Mouse (Mus musculus) testis, adult 2 months (tissue): ENCODE results near the gene Rcn1.

ENCODE experiments used
- CTCF ChIP-seq: fragments of 200-500 bp; IDR thresholded peaks from 2 replicates; pipeline ENCODE4 v1.5.1; 2012; ENCODE audit warnings: low read depth, mild to moderate bottlenecking, inconsistent platforms, low read length, moderate library complexity; ENCODE audit not compliant: control insufficient read depth, insufficient read depth, insufficient replicate concordance
- POLR2A ChIP-seq: fragments of 200-500 bp; IDR thresholded peaks from 2 replicates; pipeline ENCODE4 v1.6.1; 2012; ENCODE audit warnings: low read depth, mild to moderate bottlenecking, inconsistent platforms, low read length, moderate library complexity; ENCODE audit not compliant: control insufficient read depth

DNA sequence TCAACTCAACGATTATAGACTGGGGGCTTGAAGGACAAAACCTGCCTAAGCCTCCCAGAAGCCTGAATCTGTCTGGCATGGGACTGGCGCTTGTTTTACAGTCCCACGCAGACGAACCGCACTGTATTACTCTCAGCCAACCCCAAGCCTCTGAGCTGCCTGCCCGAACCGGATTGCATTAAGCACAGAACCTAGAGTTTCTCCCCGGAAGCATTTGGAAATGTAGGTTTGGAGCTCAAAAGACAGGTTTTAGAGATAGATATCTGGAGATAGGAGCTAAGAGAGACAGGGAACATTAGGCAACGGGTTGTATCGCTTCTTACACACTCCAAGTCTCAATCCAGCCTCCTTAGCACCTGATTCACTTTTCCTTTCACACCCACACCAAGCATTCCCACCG lies 25.5 kb downstream of the Rcn1 start:
- TF ChIP-seq CTCF: no peak
- no peak for TF ChIP-seq POLR2A
